Mouse (Mus musculus) liver, embryonic 13.5 days (tissue): Measurements from ENCODE around the gene Fam71a. TPM values are rescaled to one million over a fixed set of nuclear protein-coding genes. Genes with fewer than 3 reads are reported as not detected.

ENCODE experiments used
- ATAC-seq: fragments of 200-750 bp; cut with Nextera tagmentation; 2 replicates; pipeline ENCODE4 v1.8.0; 2017; ENCODE audit warnings: low read depth, mild to moderate bottlenecking, moderate number of reproducible peaks, moderate library complexity
- DNase-seq: peaks from one replicate; pipeline ENCODE4 v3.0.0; 2022
- H3K27ac ChIP-seq: fragments of 300-500 bp; sonication (generic); 2 replicates; pipeline ENCODE4 v1.5.1; 2015; ENCODE audit warnings: moderate library complexity, mild to moderate bottlenecking, inconsistent platforms
- H3K27me3 ChIP-seq: fragments of 300-500 bp; sonication (generic); 2 replicates; pipeline ENCODE4 v1.6.1; 2015; ENCODE audit warnings: mild to moderate bottlenecking, inconsistent platforms
- H3K36me3 ChIP-seq: fragments of 300-500 bp; sonication (generic); 2 replicates; pipeline ENCODE4 v1.6.1; 2015; ENCODE audit warnings: mild to moderate bottlenecking, inconsistent platforms
- H3K4me1 ChIP-seq: fragments of 300-500 bp; sonication (generic); replicated peaks from 2 replicates; pipeline ENCODE4 v1.6.1; 2015; ENCODE audit warnings: inconsistent platforms
- H3K4me2 ChIP-seq: fragments of 300-500 bp; sonication (generic); 2 replicates; pipeline ENCODE4 v1.6.1; 2015; ENCODE audit warnings: inconsistent platforms, mild to moderate bottlenecking, moderate library complexity
- H3K4me3 ChIP-seq: fragments of 300-500 bp; sonication (generic); replicated peaks from 2 replicates; pipeline ENCODE4 v1.5.1; 2015; ENCODE audit warnings: mild to moderate bottlenecking, inconsistent platforms
- H3K9ac ChIP-seq: fragments of 300-500 bp; sonication (generic); 2 replicates; pipeline ENCODE4 v1.6.1; 2015; ENCODE audit warnings: mild to moderate bottlenecking, inconsistent platforms
- H3K9me3 ChIP-seq: fragments of 300-500 bp; sonication (generic); replicated peaks from 2 replicates; pipeline ENCODE4 v1.6.1; 2016; ENCODE audit warnings: inconsistent platforms
- WGBS: fragments of 180-500 bp; shearing (Covaris S2); methylation state at CpG from one replicate; pipeline ENCODE4 v1.1.7; 2015; ENCODE audit not compliant: insufficient replicate concordance; 5-methylcytosine and 5-hydroxymethylcytosine counted together
- polyA plus RNA-seq: library from polyadenylated mRNA; unstranded; fragments of >200 nt; fragmentation: Nextera tagmentation; extraction: Ambion mirVana; gene quantifications from 2 replicates; pipeline ENCODE4 v1.2.1, GENCODE M21; 2015

Gene Fam71a
- polyA plus RNA-seq, 1 experiment from 2014 or later = not detected

DNA sequence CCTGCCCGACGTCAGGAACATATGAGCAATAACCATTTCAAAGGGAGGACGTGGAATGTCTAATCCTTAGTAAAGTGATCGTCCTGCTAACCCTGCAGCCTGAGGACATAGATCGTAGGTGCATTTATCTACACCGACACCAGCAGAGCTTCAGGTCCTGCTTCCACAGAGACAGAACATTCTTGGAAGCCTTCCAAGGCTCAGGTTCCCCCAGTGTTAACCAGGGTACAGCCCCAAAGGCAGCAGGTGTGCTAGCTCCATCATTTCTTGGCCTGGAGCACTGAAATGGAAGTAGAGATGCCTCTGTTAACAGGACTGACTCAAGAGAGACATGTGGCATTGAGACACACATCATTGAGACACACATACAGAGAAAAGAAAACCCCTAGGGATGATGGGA, 27.6 kb upstream of the Fam71a start:
- DNase-seq (no peak), ATAC-seq (no peak)
- H3K9ac ChIP-seq = no peak overlapping the region
- H3K27me3 ChIP-seq = peaks cover 70% of the 10 kb centered on the region
- no peaks in the 10 kb centered on the region for H3K36me3 ChIP-seq
- no peaks in the 10 kb centered on the region for H3K4me1 ChIP-seq
- no peak overlapping the region for H3K4me3 ChIP-seq
- WGBS = 60% methylated on average over 6 of the region's 6 CpGs
- no peaks in the 10 kb centered on the region for H3K9me3 ChIP-seq
- no peak overlapping the region for H3K27ac ChIP-seq
- no peak overlapping the region for H3K4me2 ChIP-seq

DNA sequence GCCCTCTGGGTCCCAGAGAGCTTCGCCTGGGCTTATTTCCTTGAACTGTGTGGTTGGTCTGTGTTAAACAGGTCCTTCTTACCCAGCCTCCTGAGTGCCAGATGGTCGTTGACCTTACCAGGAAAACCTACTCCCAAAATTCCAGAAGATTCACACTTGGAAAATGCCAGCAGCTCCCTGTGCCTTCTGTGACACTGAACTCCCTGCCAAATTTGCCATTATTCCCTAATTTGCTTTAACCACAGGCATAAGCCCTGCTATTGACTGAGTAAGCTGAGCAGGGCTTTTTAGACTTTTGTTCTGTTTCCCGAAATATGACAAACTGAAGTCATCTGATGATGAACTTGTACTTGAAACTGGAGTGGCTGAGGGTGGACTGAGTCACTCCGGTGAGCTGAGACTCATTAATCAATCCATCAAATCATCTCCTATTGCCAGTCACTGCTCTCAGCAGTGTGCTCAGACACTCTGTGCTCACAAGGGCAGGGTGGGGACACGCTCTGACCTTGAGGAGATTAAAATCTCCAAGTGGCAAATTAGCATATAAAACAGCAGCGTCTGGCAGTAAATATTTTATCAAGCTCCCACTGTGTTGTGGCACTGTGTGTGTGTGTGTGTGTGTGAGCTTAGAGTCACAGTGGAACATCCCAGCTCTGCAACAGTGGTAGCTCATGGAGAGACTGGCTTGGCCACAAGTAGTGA, 25.2 kb upstream of the Fam71a start:
- DNase-seq (no peak), ATAC-seq (no peak)

DNA sequence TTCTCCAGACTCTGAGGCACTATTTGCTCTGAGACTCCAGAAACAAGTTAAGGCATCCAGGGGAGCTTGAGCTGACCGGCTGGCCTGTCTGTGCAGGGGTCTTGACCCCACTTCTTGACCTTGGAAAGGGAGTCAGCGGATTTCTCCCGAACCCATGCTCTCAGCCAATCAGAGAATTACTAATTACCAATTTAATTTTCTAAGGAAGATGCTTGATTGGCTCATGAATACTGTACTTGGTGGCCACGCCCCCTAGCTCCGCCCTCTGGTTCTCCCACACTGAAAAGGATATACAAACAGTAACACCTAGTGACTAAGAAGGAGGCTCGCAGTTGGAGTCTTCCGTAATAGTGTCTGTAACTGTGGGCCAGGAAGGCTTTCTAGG, 21.8 kb upstream of the Fam71a start:
- Histone ChIP-seq H3K9me3 (no peaks in the 10 kb centered on the region), H3K36me3 (no peaks in the 10 kb centered on the region), H3K27ac (no peak overlapping the region), H3K4me3 (no peak overlapping the region), H3K4me1 (peaks cover 34% of the 10 kb centered on the region), H3K27me3 (peaks cover 99% of the 10 kb centered on the region), H3K9ac (no peak overlapping the region), H3K4me2 (peak overlapping the region; percentile 83; the same call in 1 of the 2 replicates)
- ATAC-seq = no peak
- 7% methylated on average over 7 of the region's 7 CpGs for WGBS
- no peak for DNase-seq

More for the DNA sequence above, 25.2 kb upstream of the Fam71a start:
- Histone ChIP-seq H3K4me1 (peaks cover 12% of the 10 kb centered on the region), H3K9me3 (no peaks in the 10 kb centered on the region), H3K36me3 (no peaks in the 10 kb centered on the region), H3K4me3 (no peak overlapping the region), H3K9ac (no peak overlapping the region), H3K27me3 (peaks cover 91% of the 10 kb centered on the region), H3K4me2 (no peak overlapping the region), H3K27ac (no peak overlapping the region)
- 28% methylated on average over 6 of the region's 6 CpGs for WGBS

DNA sequence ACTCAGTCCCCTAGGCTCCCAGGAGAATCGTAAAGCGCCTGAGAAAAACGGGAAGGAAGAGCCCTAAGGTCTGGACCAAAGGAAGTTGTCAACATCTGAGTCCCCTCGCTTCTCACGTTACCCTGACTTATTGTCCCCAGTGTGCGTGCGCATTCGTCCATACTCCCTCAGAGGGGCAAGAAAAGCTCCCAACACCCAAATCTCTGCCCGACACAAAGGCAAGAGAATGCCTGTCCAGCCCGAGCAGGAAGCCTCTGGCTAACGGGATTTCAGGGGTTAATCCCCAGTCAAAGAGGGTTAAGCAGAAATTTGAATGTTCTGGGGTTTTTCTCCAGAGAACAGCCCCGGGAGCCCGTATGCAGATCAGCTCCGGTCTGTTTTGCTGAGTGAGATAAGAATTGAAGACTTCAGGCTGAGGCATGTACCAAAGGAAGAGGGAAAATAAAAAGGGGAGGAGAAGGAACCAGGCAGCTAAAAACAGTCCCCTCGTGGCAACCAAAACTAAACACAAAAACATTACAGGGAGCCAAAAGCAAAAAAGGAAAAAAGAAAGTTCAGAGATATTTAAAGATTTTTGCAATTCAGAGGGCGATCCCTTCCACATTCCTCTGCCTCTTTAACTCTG, 21.3 kb upstream of the Fam71a start:
- no peaks in the 10 kb centered on the region for H3K9me3 ChIP-seq
- no peaks in the 10 kb centered on the region for H3K36me3 ChIP-seq
- H3K9ac ChIP-seq = no peak overlapping the region
- peak overlapping the region; percentile 62; the same call in 1 of the 2 replicates for H3K4me3 ChIP-seq
- WGBS = under 1% methylated on average over 16 of the region's 16 CpGs
- peaks cover 99% of the 10 kb centered on the region for H3K27me3 ChIP-seq
- H3K27ac ChIP-seq = no peak overlapping the region
- peaks cover 34% of the 10 kb centered on the region for H3K4me1 ChIP-seq
- peak overlapping the region; percentile 83 for H3K4me2 ChIP-seq
- DNase-seq = no peak
- ATAC-seq = no peak

DNA sequence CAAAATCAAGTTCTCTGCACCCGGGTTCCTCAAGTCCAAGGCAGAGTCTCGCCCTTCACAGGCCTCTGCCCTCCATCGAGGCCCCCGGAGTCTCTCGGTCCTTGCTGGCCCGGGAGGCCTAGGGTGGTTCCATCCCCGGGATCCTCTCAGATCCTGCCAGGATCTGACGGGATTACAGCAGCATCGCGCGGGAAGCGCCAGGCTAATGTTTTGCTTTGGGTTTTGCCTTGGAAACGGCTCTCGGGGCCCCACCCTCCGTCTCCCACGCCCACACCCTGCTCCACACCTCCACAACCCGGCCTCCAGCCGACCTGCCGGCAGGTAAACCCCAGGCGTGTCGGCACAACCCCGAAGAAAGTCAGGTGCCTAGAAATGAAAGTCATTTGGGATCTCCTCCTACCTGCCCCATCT, 20.2 kb upstream of the Fam71a start:
- Histone ChIP-seq H3K4me3 (peak overlapping the region; percentile 62), H3K27me3 (peaks cover 99% of the 10 kb centered on the region), H3K9ac (no peak overlapping the region), H3K4me2 (peak overlapping the region; percentile 83), H3K9me3 (no peaks in the 10 kb centered on the region), H3K4me1 (peaks cover 37% of the 10 kb centered on the region), H3K36me3 (no peaks in the 10 kb centered on the region), H3K27ac (no peak overlapping the region)
- no peak for ATAC-seq
- WGBS = 2% methylated on average over 22 of the region's 22 CpGs
- DNase-seq = no peak

DNA sequence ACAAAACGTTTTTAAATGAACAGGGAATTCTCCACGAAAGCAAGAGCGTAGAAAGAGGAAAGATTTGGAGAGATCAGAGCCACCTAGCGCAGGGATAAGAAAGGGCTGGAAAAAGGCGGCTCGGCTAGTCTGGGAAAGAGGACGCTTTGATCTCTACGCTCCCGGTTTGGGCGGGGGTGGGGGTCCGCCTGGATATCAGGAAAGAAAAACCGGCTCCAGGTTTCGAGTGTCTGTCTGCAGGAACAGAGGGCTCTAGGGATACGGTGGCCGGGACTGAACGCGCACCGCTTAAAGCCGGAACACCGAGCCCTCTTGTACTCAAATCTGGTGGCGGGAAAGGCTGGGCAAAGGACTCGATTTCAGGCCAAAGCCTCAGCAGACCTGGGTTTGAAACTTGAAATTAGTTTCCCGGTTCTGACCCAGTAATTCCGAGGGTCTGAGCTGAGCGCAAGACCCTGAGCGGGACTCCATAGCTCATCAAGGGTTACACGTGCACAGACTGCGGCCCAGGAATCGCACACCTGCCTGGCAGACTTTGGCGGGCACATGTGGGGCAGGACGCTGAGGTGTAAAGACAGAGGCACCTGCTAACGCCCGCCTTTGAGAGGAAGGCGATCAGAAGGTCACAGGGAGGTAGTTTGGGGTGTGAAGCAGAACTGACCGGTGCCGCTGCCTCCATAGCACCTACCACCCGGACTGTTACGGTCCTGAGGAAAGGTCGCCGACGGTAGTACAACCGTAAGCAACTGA, 19.6 kb upstream of the Fam71a start:
- 2% methylated on average over 42 of the region's 42 CpGs for WGBS
- Histone ChIP-seq H3K4me1 (peaks cover 38% of the 10 kb centered on the region), H3K36me3 (no peaks in the 10 kb centered on the region), H3K9me3 (no peaks in the 10 kb centered on the region), H3K27me3 (peaks cover 99% of the 10 kb centered on the region), H3K9ac (peak overlapping the region; percentile 6; the same call in 1 of the 2 replicates), H3K4me3 (peak overlapping the region; percentile 62), H3K4me2 (peak overlapping the region; percentile 83), H3K27ac (no peak overlapping the region)
- DNase-seq (no peak), ATAC-seq (no peak)

DNA sequence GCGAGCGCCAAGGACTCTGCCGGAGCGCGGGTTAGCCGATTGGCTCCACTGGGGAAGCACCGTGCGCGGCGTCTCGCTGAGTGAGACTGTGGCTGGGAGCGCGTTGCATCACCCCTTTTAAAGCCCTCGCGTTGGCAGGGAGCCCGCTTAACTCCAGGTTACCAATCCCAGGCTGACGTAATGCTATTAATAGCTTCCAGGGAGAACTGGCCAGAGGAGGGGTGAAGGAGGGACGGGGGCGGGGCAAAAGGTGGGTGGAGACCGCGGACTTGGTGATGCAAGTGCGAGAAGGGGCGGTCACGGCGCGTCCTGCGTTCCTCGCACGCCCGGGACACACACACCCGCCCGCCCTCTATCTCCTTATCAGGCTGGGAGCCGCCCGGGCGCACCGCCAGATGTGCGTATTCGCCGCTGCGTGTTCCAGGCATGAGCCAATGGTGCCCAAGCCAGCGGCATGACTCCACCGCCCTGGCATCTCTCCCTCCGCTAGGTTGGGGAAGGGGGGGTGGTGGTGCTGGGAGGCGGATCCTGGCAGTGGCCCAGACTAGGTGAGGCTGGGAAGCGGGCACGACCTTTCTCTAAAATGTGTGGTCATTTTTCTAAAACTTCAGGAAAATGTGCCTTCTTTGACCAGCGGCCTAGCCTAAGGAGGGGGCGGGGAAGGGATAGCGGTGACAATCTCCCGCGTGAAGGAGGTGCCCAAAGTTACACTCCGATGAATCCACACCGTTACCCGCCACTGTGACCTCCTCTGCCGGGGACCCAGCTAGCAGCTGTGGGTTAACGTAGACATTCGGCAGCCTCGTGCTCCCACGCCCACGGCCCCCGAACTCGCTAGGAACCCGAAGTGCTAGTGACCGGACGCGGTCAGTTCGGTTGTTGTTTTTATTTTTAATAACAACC, 18.8 kb upstream of the Fam71a start:
- under 1% methylated on average over 67 of the region's 67 CpGs for WGBS
- peak; percentile 80 for ATAC-seq

DNA sequence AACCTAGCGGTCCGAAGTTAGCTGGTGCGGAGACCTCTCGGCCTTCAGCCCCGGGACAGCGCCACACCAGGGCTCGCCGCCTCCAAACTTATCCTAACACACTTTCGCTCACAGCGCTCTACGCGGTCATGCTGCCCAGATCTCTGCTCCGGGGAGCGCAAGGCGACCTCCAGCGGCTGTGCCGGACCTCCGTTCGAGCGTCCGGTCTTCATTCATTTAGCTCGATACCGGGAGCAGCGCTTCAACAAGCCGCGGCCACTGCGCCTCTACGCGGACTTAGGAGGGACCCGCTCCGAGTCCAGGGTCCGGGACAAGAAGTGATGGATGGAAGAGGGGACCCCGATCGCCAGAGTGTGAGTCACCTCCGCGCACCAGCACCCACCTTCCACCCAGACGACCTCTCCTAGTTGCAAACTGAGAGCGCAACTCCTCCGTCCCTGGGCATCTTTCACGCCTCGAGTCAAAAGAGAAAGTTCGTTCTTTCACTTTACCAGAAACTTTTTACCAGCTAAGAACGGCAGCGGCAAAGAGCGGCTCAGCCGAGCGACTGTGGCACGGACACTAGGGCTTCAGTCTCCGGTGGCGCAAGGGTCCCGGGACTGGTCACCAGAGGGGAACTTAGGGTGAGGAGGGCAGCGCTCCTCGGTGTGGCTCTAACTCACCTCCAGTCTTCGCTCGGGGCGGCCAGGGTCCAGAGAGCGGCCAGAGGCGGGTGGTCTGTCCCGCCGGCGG, 18.0 kb upstream of the Fam71a start:
- H3K27me3 ChIP-seq = peaks cover 100% of the 10 kb centered on the region

More for the DNA sequence above, 18.8 kb upstream of the Fam71a start:
- no peaks in the 10 kb centered on the region for H3K9me3 ChIP-seq
- no peaks in the 10 kb centered on the region for H3K36me3 ChIP-seq
- peaks cover 99% of the 10 kb centered on the region for H3K27me3 ChIP-seq
- peak overlapping the region; percentile 62 for H3K9ac ChIP-seq
- peak overlapping the region; percentile 83 for H3K4me2 ChIP-seq
- peaks cover 39% of the 10 kb centered on the region for H3K4me1 ChIP-seq
- H3K4me3 ChIP-seq = peak overlapping the region; percentile 62
- peak; percentile 66 for DNase-seq
- 0 out of 2 replicates have a peak overlapping the region, but pooled peaks have one; percentile 29 for H3K27ac ChIP-seq

DNA sequence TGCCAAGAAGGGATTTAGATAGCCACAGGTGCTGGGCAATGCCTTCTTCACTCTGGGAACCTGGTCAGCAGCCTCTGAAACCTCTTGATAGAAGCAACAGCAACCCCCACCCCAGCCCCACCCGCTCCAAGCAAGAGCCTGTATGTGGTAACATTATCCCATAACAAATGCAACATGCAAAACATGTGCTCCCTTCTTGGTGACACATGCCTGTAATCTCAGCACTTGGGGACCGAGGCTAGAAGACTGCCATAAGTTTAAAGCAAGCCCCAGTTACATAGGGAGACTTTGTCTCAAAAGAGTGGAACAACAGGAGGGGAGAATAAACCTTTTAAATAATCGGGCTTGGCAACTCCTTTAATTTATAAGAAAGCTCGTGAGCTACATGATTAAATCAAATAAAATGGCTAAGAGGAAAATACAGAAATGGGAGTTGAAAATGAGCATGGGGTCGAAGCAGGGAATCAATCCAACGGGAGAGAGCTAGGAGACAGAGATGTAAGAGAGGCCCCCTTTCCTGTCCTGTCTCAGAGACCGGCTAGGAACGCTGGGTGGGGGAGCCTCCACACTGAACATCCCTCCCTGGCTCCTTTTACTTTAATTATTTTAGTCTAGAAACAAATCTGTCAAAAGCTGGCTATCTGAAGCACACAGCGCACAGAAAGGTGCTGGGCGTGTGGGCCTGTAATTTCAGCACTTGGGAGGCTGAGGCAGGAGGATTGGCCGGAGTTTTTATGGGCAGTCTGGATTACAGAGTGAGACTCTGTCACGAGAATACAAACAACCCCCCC, 17.0 kb upstream of the Fam71a start:
- peaks cover 100% of the 10 kb centered on the region for H3K27me3 ChIP-seq
- WGBS = 30% methylated on average over 12 of the region's 12 CpGs
- H3K4me1 ChIP-seq = peaks cover 42% of the 10 kb centered on the region
- peak overlapping the region; percentile 62 for H3K4me3 ChIP-seq
- ATAC-seq = no peak
- no peaks in the 10 kb centered on the region for H3K36me3 ChIP-seq
- peak overlapping the region; percentile 83 for H3K4me2 ChIP-seq
- no peak overlapping the region for H3K27ac ChIP-seq
- H3K9me3 ChIP-seq = no peaks in the 10 kb centered on the region
- no peak overlapping the region for H3K9ac ChIP-seq
- no peak for DNase-seq

More for the DNA sequence above, 18.0 kb upstream of the Fam71a start:
- Histone ChIP-seq H3K36me3 (no peaks in the 10 kb centered on the region), H3K9ac (peak overlapping the region; percentile 62), H3K4me1 (peaks cover 42% of the 10 kb centered on the region), H3K4me2 (peak overlapping the region; percentile 83), H3K27ac (peak overlapping the region; percentile 29; the same call in 1 of the 2 replicates), H3K4me3 (peak overlapping the region; percentile 62), H3K9me3 (no peaks in the 10 kb centered on the region)
- under 1% methylated on average over 61 of the region's 61 CpGs for WGBS
- ATAC-seq = peak; percentile 11; the same call in 1 of the 2 replicates
- DNase-seq = no peak
